Mouse (Mus musculus) thymus, postnatal 4 days (tissue): ENCODE data around the gene Sart1.
"Not testable (repeated sequence)": the region's sequence is repeated elsewhere in the genome, so short reads cannot be mapped to it uniquely, and the experiment has no call there.

Experiments
- DNase-seq: peaks from one replicate; pipeline ENCODE4 v3.0.0; 2021

Sart1 gene

DNA sequence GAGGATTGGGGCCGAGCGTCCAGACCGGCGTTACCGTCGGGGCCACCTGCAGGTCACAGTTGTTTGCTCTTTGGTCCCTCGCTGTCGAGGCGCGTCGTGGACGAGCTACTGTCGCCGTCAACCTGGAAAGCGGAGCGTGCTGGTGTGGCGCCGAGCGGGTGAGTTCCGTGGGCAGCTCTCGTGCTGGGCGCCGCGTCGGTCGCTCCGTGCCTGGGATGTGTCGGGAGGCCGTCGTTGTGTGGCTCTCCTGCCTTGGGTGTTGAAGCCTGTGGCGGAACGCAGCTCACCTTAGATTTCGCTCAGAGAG, 21.5 kb downstream of the Sart1 start, which contains the start of gene Banf1:
TSS of gene Banf1 (minus strand) at position 116 of the 307 bp plus-strand sequence.
- DNase-seq, result no peak

DNA sequence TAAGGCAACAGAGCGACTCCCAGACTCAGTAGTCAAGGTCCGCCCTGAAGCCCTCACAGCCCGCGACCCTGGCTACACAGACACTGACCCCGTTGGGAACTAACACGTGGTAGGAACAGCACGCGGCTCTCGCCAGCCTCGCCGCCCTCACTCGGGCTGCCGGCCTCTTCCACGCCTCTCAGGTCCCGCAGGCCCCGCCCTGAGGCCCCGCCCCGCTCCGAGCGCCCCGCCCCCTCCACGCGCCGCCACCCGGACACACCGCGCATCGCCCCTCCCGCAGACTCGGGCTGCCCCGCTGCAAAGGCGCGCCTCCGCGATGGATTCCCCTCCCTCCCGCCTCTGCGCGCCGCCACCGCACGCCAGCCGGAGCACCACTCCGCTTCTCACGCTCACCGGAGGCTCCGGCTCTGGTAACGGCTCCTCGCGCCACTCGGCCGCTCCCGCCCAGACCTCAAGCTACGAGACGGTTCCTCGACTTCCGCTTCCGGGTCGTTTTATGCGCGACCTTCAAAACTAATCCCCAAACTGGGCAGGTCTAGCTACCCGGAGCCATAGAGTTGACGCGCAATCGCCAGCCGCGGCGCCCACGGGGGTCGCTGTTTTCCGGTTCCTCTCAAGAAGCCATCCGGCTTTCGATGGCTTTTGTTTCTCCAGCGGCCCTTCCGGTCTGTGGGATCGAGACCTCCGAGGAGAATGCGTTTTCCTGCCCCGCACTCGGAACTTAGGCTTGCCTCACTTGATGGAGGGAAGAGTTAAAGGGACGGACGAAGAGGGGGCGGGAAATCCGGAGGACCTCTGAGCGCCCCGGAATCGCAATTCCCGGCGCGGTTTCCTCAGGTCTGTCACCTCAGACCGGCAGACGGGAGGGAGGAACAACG, 22.1 kb downstream of the Sart1 start, which contains the start of gene Eif1ad:
TSS of gene Eif1ad (plus strand) at position 567 of the 878 bp plus-strand sequence.
- DNase-seq, result peak; percentile 94

DNA sequence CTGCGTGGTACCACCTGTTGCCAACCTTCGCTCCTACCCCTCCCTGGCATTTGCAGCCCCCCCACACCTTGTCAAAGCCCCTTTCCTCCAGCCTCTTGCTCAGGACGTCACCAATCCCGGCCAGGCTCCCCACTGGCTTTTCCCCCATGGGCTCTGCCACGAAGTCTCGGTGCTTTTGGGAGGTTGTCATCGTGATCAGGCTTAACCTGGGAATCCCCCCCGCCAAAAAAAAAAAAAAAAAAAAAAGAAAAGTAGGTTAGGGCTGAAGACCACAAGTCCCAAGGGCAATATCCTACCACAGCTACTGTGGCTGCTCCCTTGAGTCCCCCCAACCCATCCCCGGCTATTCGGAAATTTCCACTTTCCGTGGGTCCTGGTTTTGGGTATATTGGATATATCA, 22.8 kb downstream of the Sart1 start:
- DNase-seq, result peak; percentile 25

DNA sequence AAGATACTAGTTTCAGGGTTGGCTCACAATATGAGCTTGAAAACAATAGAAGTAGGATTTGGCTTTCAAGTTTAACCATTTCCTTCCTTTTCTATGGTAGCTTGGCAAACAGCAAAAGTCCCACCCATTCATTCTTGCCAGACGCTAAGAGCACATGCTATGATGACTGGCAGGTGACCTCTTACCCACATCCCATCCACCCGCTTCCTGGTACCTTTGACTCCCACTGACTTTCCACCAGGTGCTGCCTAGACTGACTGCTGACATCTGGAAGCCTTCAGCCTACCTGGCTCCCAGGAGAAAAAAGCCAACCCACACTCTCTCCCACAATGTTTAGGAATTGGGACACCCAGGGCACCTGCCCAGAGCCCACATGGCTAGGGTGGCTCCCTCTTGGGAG, 24.4 kb downstream of the Sart1 start:
- DNase-seq, result no peak

DNA sequence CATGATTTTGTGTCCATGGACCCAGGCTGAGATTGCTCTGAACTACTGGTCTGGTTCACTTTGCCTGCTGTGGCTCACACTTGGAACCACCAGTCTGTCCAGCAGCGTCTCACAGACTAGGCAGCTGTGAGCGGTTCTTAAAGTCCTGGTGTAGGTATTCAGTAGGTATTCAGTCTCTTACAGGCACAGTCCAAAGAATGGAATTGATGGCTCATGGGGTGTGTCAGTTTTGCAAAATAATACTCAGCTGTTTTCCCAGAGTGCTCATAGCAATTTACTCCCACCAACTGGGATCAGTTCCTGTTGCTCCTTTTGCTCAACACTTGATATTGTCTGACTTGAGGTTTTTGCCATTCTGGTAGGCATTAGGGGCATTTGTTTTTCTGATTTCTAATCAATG, 26.3 kb downstream of the Sart1 start:
- no peak for DNase-seq

DNA sequence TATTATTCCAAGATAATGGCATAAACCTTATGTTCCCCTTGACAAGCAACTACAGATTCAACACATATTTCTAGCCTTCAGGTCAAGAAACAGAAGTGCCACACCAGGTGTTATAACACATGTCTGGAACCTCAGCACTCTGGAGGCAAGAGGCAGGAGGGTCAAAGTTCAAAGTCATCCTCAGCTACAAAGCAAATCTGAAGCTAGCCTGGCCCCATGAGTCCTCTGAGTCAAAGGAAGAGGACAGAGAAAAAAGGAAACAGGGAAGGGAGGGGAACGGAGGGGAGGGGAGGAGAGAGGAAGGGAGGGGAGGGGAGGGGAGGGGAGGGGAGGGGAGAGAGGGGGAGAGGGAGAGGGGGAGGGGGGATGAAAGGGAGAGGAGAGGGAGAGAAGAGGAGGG, 32.4 kb downstream of the Sart1 start:
- DNase-seq, result no peak

DNA sequence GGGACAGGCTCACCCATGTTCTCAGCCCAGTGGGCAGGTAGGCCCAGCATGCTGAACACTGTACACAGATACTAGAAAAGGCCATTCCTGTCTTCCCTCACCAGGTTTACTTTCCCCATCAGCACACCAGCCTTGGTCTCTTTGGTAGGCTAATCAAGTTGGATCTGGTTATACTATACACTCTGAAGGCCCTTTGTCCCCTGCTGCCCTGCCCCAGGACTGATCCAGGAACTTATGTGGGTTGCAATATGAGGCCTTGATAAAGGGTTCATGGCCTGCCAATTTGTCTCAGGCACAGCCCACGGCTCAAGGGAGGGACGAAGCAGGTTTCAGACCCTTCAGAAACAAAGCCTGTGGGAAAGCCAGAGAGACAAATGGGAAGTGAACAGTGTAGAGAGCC, 34.9 kb downstream of the Sart1 start:
- no peak for DNase-seq

DNA sequence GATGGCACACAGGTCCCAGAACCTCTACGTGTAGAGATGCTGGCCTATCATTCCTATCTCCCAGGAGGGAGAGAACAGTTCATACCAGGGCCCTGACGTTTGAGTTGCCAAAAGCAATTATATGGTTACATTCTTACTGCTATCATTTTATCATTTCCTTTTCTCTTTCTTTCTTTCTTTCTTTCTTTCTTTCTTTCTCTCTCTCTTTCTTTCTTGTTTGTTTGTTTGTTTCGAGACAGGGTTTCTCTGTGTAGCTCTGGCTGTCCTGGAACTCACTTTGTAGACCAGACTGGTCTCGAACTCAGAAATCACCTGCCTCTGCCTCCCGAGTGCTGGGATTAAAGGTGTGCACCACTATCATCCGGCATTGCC, 39.0 kb downstream of the Sart1 start, which contains the start of gene Cst6:
TSS of gene Cst6 (minus strand) at position 73 of the 372 bp plus-strand sequence.
- DNase-seq, result not testable (repeated sequence)

DNA sequence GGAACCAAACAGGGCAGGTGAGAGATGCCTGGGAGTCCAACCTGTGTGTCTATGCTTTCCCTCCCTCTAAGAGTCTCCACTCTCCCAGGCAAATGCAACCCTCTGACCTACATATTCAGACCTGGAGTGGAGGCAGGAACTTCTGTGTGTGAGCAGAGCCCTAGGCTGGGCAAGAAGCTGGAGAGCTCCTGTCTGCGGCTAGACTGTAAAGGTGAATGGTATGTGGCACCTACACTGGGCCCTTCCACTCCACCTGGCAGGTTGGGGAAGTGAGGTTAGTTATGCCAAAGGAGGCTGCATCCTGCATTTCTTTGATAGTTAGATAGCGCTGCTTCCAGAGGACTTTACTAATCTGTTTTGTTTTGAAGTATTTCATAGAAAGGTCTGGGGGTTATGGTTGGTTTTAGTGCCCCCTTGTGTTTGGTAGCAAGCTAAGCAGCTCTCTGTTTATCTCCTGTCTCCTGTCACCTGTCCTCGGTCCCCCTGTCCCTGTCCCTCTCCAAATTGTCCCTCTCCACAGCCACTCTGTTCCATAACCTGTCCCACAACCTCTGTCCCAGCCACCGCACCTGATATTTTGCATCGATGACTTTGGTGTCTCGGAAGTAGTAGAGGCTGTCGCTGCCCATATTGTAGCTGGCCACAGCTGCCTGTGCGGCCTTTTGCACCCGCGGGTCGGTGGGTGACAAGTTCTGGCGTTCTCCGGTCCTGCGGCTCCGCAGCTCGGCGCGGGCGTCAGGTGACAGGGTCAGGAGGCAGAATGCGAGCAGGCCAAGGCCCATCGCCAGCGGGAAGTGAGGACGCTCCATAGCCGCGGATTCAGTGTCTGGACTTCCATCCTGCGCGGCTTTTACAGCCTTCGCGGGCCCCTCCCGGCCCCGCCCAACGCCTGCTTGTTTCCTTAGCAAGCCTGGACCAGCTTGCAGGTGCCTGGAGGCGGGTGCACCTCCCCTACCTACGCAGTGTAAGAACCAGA, 39.7 kb downstream of the Sart1 start:
- peak; percentile 52 for DNase-seq

DNA sequence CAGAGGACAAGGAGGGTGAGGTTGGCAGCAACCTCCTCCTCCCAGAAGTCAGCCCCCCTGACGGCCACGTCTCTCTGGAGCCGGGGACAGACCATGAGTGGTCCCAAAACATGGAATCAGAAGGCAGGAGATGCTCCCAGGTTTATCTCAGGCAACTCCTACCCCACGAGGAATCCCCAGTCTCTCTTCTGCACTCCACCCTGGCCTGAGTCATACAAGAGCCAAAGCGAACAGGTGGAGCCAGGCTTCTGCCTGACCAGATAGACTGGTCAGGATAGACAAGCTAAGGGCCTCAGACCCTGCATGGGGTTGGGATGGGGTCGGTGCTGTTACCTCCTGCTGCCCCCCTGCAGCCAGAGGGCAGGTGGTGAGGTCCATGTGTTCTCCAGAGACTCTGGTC, 40.4 kb downstream of the Sart1 start:
- DNase-seq, result no peak

DNA sequence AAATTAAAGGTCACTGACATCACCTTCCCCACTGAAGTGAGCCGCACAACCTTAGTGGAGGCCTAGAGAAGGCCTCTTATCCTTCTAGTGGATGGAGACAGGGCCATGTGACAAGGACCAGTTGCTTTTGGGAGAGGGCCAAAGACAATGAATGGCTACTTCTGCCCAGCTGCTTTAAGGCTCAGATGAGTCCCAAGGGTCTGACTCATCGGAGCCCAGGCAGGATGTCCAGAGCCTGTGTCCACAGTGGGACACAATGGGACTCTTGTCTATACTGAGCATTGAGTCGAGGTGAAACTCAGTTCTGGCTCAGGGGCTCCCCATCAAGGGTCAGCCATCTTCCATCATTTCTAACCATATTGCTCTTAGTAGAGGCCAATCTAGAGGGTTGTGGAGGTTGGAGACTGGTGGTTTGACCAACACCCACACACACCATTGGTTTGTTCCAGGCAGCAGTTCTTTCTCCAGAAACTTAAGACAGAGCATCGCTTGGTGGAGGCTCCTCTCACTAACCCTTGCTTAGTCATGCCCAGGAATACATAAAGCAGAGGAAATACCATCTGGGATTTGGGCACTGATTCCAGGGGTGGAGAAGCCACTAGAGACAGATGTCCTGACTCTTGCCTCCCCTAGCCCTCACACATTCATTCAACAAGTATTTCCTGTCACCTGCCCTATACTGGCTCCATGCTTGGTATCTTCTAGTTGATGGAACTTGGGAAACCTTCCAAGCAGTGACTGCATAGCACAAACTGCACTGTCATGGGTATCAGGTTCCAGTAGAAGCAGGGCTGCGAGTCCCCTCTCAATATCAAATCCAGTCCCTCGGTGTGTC, 43.0 kb downstream of the Sart1 start:
- DNase-seq, result no peak

DNA sequence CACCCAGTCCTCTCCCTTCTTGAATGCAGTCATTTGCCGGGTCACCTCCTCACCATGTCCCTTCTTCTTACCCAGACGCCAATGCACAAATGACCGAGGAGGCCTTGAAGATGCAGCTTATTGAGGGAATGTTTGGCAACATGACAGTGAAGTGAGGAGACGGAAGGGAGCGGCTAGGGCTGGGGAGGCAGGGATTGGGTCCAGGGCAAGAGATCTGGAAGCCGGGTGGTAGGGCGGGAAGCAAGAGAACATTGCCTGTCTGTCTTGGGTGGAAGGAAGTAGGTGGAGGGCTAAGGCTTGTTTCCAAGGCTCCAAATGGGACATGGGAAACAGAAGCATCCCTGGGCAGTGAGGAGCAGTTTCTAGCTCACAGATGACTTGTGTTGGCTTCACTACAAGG, 47.1 kb downstream of the Sart1 start:
- DNase-seq, result no peak

DNA sequence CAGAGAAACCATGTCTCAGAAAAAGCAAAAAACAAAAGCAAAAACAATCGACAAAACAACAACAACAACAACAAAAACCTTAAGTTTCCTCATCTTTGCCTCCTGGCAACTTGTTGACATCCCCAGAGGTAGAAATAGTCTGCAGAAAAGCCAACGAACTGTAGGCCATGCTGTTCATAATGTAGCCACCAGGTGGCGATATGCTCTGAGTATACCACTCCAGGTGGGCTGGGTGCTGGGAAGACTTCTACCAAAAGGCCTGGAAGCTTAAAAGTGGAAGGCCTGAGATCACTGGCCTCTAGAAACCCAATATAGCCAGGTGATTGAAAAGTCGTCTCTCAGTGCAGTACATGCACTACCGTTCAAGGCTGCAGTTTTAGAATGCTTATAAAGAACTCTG, 50.5 kb downstream of the Sart1 start:
- DNase-seq, result peak; percentile 90

DNA sequence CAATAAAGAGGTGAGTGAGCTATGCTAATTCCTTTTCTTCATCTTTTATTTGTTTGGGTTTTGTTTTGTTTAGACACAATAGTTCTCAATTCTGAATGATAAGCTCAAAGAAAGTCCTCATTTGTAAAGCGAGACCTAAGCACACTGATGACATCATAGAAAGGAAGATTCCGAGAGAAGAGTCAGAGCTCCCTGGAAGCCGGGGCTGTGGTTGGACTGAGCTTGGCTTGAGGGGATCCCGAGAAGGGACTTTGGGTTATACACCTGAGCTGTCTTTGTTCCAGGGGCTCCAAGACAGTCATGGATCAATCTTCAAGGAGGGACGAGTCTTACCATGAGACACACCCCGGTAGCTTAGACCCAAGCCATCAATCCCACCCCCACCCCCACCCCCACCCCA, 53.1 kb downstream of the Sart1 start, which contains the start of gene Catsper1:
TSS of gene Catsper1 (plus strand) at position 301 of the 400 bp plus-strand sequence.
- no peak for DNase-seq

DNA sequence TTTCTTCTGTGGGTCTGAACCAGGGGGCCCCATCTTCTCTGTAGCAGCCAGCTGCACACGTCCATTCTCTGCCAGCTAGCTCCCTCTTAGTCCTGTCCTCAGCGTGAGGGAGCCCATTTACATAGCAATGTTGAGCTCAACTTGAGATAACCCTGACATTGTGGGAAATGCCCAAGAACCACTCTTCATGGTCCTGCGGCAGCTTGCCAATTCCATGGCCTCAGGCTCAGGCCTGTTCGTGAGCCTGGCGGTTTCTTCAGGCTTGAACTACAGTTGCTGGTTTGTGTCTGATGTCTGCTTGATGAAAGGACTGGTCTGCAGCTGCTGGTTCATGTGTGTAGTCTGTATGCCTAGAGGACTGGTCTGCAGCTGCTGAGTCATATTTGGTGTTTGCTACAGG, 53.8 kb downstream of the Sart1 start:
- no peak for DNase-seq

DNA sequence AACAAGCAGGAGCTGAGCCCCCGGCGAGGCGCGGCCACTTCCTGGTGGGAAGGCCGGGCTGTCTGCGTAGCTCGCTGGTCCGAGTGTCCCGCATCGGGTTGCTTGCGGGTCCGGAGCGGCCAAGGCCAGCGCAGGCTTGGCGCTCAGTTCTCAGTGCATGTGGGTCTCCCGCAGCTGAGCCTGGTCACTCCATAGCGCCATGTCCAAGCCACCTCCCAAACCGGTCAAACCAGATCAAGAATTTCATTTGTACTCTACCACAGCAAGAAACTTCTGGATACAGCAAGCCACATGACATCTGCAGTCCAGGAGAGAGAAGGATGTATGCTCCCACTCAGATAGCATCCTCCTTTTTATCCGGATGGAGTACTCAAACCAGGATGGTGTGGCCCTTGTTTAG, 60.5 kb downstream of the Sart1 start:
- DNase-seq, result no peak
